Mouse (Mus musculus): ENCODE measurements around the gene Hid1.
A peak's percentile ranks its signal among the peaks of the same experiment; 100 is the strongest.

Hid1 gene

GRCm38 (mm10) chr11:115376722-115377121, 9.2 kb upstream of the Hid1 start:
- no peak for DNase-seq (ENCODE audit: low read depth, low spot score)

- DNase-seq (ENCODE audit: low read depth, low spot score), result no peak
Measured at GRCm38 (mm10) chr11:115374695-115375425, 7.3 kb upstream of the Hid1 start.

- no peak for DNase-seq (ENCODE audit: low read depth, low spot score)
Measured at GRCm38 (mm10) chr11:115373805-115374694, 6.5 kb upstream of the Hid1 start.

GRCm38 (mm10) chr11:115372737-115373136, 5.2 kb upstream of the Hid1 start:
- no peak for DNase-seq (ENCODE audit: low read depth, low spot score)

GRCm38 (mm10) chr11:115372015-115372414, 4.5 kb upstream of the Hid1 start:
- no peak for DNase-seq (ENCODE audit: low read depth, low spot score)

GRCm38 (mm10) chr11:115371354-115371753, 3.8 kb upstream of the Hid1 start:
- no peak for DNase-seq (ENCODE audit: low read depth, low spot score)

- DNase-seq (ENCODE audit: low read depth, low spot score), result no peak
Measured at GRCm38 (mm10) chr11:115370368-115370767, 2.8 kb upstream of the Hid1 start.

GRCm38 (mm10) chr11:115366706-115367394, 706 bp downstream of the Hid1 start:
- no peak for DNase-seq (ENCODE audit: low read depth, low spot score)

- no peak for DNase-seq (ENCODE audit: low read depth, low spot score)
Measured at GRCm38 (mm10) chr11:115366039-115366705, 1.4 kb downstream of the Hid1 start.

GRCm38 (mm10) chr11:115364136-115364535, 3.4 kb downstream of the Hid1 start:
- no peak for DNase-seq (ENCODE audit: low read depth, low spot score)

GRCm38 (mm10) chr11:115359726-115360125, 7.8 kb downstream of the Hid1 start:
- no peak for DNase-seq (ENCODE audit: low read depth, low spot score)

GRCm38 (mm10) chr11:115359293-115359692, 8.3 kb downstream of the Hid1 start:
- DNase-seq (ENCODE audit: low read depth, low spot score), result no peak

GRCm38 (mm10) chr11:115358468-115358867, 9.1 kb downstream of the Hid1 start:
- peak; percentile 73 for DNase-seq (ENCODE audit: low read depth, low spot score)

- peak; percentile 88 for DNase-seq (ENCODE audit: low read depth, low spot score)
Measured at GRCm38 (mm10) chr11:115354183-115354582, 13.4 kb downstream of the Hid1 start.

GRCm38 (mm10) chr11:115353375-115353774, 14.2 kb downstream of the Hid1 start:
- no peak for DNase-seq (ENCODE audit: low read depth, low spot score)

GRCm38 (mm10) chr11:115349976-115350375, 17.6 kb downstream of the Hid1 start:
- no peak for DNase-seq (ENCODE audit: low read depth, low spot score)

- no peak for DNase-seq (ENCODE audit: low read depth, low spot score)
Measured at GRCm38 (mm10) chr11:115348681-115349248, 18.8 kb downstream of the Hid1 start.

- DNase-seq (ENCODE audit: low read depth, low spot score), result peak; percentile 76
Measured at GRCm38 (mm10) chr11:115345515-115345914, 22.0 kb downstream of the Hid1 start.

GRCm38 (mm10) chr11:115344967-115345366, 22.6 kb downstream of the Hid1 start:
- DNase-seq (ENCODE audit: low read depth, low spot score), result no peak

GRCm38 (mm10) chr11:115341866-115342265, 25.7 kb downstream of the Hid1 start:
- DNase-seq (ENCODE audit: low read depth, low spot score), result no peak

- no peak for DNase-seq (ENCODE audit: low read depth, low spot score)
Measured at GRCm38 (mm10) chr11:115341246-115341645, 26.3 kb downstream of the Hid1 start.

All from mesoderm, embryonic 11.5 days (tissue).